Mouse (Mus musculus): ENCODE measurements around the gene Ptov1.

DNA sequence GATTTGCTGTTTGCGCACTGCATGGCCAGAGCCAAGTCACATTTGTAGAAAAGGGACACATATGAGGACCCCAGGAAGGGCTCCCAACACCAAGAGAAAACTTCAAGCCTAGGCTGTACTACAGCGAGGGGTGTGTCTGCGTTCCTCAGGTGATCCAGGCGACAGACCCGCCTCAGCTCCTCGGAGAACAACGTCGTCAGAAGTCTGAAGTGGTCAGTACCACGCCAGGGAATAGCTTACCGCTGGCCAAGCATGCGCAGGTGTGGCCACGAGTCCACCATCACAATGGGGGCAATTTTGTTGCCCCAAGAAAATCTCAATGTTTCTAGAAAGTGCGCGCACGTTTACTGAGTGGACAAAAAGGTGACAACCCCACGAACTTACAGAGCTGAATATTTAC, 1.1 kb downstream of the Ptov1 start:
- TF ChIP-seq E2F4 (IDR thresholded peaks at IDR 0.05; ENCODE audit: borderline replicate concordance, low read depth, low read length) = no peak
- TF ChIP-seq JUND (IDR thresholded peaks at IDR 0.05; ENCODE audit: low read depth, low read length) = no peak
- TF ChIP-seq POLR2A (IDR thresholded peaks at IDR 0.05; ENCODE audit: control insufficient read depth in 1 of 2, insufficient read depth in 1 of 2, low read depth in 1 of 2, low read length in 2 of 2, poor library complexity in 1 of 2) = no peak
- TF ChIP-seq CTCF (IDR thresholded peaks at IDR 0.05 in 2 of 3, conservative IDR thresholded peaks at IDR 0.05 in 1 of 3; ENCODE audit: control insufficient read depth in 1 of 3, insufficient read depth in 1 of 3, low read depth in 2 of 3, low read length in 3 of 3, poor library complexity in 1 of 3, severe bottlenecking in 1 of 3) = no peak
- no peak for TF ChIP-seq ZC3H11A (IDR thresholded peaks at IDR 0.05; ENCODE audit: low read depth, low read length)
- no peak for TF ChIP-seq POLR2AphosphoS5 (IDR thresholded peaks at IDR 0.05; ENCODE audit: borderline replicate concordance, low read depth, low read length)
- TF ChIP-seq POLR2AphosphoS2 (IDR thresholded peaks at IDR 0.05; ENCODE audit: low read length) = no peak
- no peak for TF ChIP-seq ZKSCAN1 (IDR thresholded peaks at IDR 0.05; ENCODE audit: low read depth, low read length)
- no peak for TF ChIP-seq MEF2A (IDR thresholded peaks at IDR 0.05; ENCODE audit: extremely low read depth, insufficient replicate concordance, low read depth, low read length, poor library complexity, severe bottlenecking)
- TF ChIP-seq ETS1 (IDR thresholded peaks at IDR 0.05; ENCODE audit: low read depth, low read length) = no peak
- no peak for TF ChIP-seq NELFE (IDR thresholded peaks at IDR 0.05; ENCODE audit: low read depth, low read length)
- no peak for TF ChIP-seq NRF1 (IDR thresholded peaks at IDR 0.05; ENCODE audit: insufficient read depth, low read depth, low read length, poor library complexity, severe bottlenecking)
